Mouse (Mus musculus) stomach, embryonic 16.5 days (tissue): ENCODE results near the gene Ckap2l. TPM values are rescaled to one million over a fixed set of nuclear protein-coding genes. Genes with fewer than 3 reads are reported as not detected.

Experiments used
- ATAC-seq: fragments of 200-750 bp; cut with Nextera tagmentation; 2 replicates; pipeline ENCODE4 v1.8.0; 2017; ENCODE audit warnings: moderate number of reproducible peaks, moderate TSS enrichment; ENCODE audit not compliant: insufficient read depth, low FRiP score
- H3K27ac ChIP-seq: fragments of 300-500 bp; sonication (generic); 2 replicates; pipeline ENCODE4 v1.5.1; 2014; ENCODE audit warnings: low read length
- H3K27me3 ChIP-seq: fragments of 300-500 bp; sonication (generic); 2 replicates; pipeline ENCODE4 v1.6.1; 2014; ENCODE audit warnings: low read length, control low read depth, mixed read lengths; ENCODE audit not compliant: control insufficient read depth, insufficient read depth
- H3K36me3 ChIP-seq: fragments of 300-500 bp; sonication (generic); 2 replicates; pipeline ENCODE4 v1.6.1; 2014; ENCODE audit warnings: low read length; ENCODE audit not compliant: control insufficient read depth, insufficient read depth
- H3K4me1 ChIP-seq: fragments of 300-500 bp; sonication (generic); 2 replicates; pipeline ENCODE4 v1.6.1; 2014; ENCODE audit warnings: low read length, control low read depth, mixed read lengths; ENCODE audit not compliant: control insufficient read depth, insufficient read depth
- H3K4me2 ChIP-seq: fragments of 300-500 bp; sonication (generic); 2 replicates; pipeline ENCODE4 v1.6.1; 2014; ENCODE audit warnings: low read depth, low read length, mixed read lengths
- H3K4me3 ChIP-seq: fragments of 300-500 bp; sonication (generic); replicated peaks from 2 replicates; pipeline ENCODE4 v1.5.1; 2014; ENCODE audit warnings: mild to moderate bottlenecking, low read length
- H3K9ac ChIP-seq: fragments of 300-500 bp; sonication (generic); 2 replicates; pipeline ENCODE4 v1.6.1; 2014; ENCODE audit warnings: low read length
- H3K9me3 ChIP-seq: fragments of 300-500 bp; sonication (generic); replicated peaks from 2 replicates; pipeline ENCODE4 v1.6.1; 2016; ENCODE audit warnings: low read length, control low read depth; ENCODE audit not compliant: control insufficient read depth
- WGBS: fragments of 180-500 bp; shearing (Covaris S2); extraction: QIAGEN DNeasy Blood & Tissue Kit; methylation state at CpG from one replicate; pipeline ENCODE4 v1.1.7; 2014; 5-methylcytosine and 5-hydroxymethylcytosine counted together
- polyA plus RNA-seq: library from polyadenylated mRNA; unstranded; fragments of >200 nt; fragmentation: Nextera tagmentation; extraction: Ambion mirVana; gene quantifications from 2 replicates; pipeline ENCODE4 v1.2.1, GENCODE M21; 2015

Ckap2l gene
- polyA plus RNA-seq, 1 experiment from 2014 or later = 35.4 TPM

GRCm38 (mm10) chr2:129244446-129245120, 52.4 kb downstream of the Ckap2l start:
- H3K9ac ChIP-seq = no peak overlapping the region
- H3K4me1 ChIP-seq = no peaks in the 10 kb centered on the region
- H3K36me3 ChIP-seq = no peaks in the 10 kb centered on the region
- H3K9me3 ChIP-seq = no peaks in the 10 kb centered on the region
- no peaks in the 10 kb centered on the region for H3K27me3 ChIP-seq
- H3K27ac ChIP-seq = no peak overlapping the region
- no peak overlapping the region for H3K4me2 ChIP-seq
- 73% methylated on average over 20 of the region's 20 CpGs for WGBS
- no peak for ATAC-seq
- no peak overlapping the region for H3K4me3 ChIP-seq

DNA sequence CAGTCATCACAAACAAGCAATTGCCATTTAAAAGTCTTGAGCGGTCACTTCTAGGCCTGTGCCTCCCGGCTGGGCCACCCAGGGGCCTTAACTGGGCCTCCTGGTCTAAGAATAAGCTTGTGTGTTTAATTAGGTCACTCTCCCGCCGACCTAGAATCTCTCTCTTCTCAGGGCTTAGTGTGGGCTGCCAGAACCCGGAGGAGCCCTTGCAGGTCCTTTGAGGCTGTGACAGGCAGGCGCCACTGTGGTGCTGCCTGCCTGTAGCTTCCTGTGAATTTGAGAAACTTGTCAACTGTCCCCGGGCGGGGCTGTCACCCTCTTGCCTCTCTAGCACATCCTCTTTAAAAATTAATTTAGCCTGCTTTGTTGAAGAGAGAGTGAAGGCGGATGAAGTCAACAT, 53.2 kb downstream of the Ckap2l start:
- no peak for ATAC-seq
- no peaks in the 10 kb centered on the region for H3K9me3 ChIP-seq
- no peak overlapping the region for H3K9ac ChIP-seq
- H3K4me1 ChIP-seq = no peaks in the 10 kb centered on the region
- no peak overlapping the region for H3K27ac ChIP-seq
- H3K27me3 ChIP-seq = no peaks in the 10 kb centered on the region
- no peaks in the 10 kb centered on the region for H3K36me3 ChIP-seq
- no peak overlapping the region for H3K4me2 ChIP-seq
- H3K4me3 ChIP-seq = no peak overlapping the region
- 40% methylated on average over 9 of the region's 9 CpGs for WGBS

DNA sequence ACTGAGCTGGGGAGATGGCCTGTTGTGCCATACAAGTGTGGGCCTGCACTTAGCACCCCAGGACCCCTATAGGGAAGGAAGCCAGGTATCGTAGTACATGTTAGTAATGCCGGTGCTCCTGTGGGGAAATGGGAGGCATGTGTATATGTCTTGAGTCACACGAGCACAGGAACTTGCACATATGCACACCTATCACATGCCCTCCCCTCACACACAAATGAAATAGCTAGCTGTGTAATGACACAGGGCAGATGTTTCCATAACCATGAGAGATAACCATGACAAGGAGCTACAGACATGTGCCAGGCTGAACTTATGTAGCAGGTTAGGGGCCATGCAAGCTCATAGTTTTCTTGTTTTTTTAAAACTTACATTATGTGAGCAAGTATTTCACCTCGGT, 54.0 kb downstream of the Ckap2l start:
- no peak overlapping the region for H3K27ac ChIP-seq
- H3K4me1 ChIP-seq = no peaks in the 10 kb centered on the region
- 86% methylated on average over 4 of the region's 4 CpGs for WGBS
- no peak for ATAC-seq
- no peaks in the 10 kb centered on the region for H3K27me3 ChIP-seq
- H3K4me3 ChIP-seq = no peak overlapping the region
- H3K4me2 ChIP-seq = no peak overlapping the region
- H3K9me3 ChIP-seq = no peaks in the 10 kb centered on the region
- no peak overlapping the region for H3K9ac ChIP-seq
- H3K36me3 ChIP-seq = no peaks in the 10 kb centered on the region

DNA sequence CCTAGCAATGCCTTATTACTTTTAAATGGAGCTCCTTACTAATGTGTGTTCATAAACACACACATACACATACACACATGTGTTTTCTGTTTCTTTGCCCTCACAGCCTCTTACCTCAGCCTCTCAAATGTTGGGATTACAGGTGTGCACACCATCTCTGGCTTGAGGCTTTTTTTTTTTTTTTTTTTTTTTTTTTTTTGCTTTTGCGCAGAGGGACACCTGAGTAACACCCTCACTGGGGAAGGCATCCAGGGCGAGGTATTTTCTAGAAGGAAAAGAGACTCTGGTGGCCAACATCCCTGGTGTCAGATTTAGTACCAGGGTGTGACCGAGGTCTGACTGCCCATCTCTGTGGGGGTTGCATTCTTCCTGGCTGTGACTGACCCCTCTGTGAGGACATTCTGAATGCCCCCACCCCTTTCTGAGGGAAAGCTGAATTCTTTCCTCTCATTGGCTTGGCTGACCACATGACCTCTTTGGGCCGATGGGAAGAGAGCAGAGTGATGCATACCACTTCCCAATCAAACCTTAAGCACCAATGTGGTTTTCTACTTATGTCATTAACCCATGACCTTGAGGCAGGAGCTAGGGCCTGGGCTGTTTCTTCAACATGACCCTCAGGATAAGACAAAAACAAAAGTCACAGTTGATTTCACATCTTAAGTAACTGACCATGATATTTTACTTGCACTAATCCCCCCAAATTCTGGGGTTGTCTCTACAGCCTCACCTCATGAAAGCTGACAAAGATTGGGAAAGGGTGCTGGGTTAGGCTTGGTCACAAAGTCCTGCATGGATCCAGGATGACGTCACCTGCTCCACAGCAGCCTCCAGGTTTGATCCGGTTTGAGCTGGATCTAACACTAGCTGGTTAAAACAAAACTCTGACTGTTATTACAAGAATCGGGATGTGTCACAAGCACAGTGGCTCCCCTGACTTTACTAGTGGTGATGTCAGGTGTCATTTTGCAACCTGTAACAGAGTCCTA, 54.9 kb downstream of the Ckap2l start:
- no peaks in the 10 kb centered on the region for H3K36me3 ChIP-seq
- H3K4me1 ChIP-seq = no peaks in the 10 kb centered on the region
- H3K27ac ChIP-seq = no peak overlapping the region
- no peaks in the 10 kb centered on the region for H3K9me3 ChIP-seq
- no peak overlapping the region for H3K4me2 ChIP-seq
- H3K4me3 ChIP-seq = no peak overlapping the region
- H3K9ac ChIP-seq = no peak overlapping the region
- no peak for ATAC-seq
- H3K27me3 ChIP-seq = no peaks in the 10 kb centered on the region
- WGBS = 58% methylated on average over 7 of the region's 7 CpGs

DNA sequence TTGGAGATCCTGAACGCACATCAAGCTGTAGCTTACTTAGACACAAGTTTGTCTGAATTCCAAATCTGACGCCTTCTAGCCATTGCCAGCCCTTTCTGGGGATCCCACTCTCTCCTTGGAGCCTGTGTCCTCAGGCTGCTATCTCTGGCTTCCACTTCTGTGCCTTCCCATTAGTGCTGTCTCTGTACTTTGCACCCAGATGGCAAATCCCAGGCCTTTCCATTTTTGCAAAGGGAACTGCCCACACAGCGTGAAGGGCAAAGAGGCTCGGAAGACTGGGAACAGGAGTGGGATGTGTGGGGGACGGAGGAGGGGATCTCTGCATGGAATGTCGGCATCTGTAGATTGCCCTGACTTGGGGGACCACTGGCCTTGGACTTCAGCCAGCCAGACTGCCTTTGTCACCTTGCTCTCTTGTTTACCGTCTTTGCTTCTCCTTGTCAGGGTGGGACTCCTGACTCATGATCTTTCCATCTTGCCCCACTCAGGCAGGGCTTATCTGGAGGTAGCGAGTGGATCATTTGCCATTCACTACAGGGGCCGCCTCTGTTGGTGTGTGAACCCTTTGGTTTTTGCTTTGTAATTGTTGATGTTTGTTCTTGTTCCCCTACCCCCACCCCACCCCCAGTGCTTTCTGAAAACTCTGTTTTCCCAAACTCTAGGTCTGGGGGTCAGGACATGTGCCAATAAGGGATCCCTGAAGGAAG, 56.1 kb downstream of the Ckap2l start:
- Histone ChIP-seq H3K4me3 (no peak overlapping the region), H3K9ac (no peak overlapping the region), H3K4me1 (no peaks in the 10 kb centered on the region), H3K36me3 (no peaks in the 10 kb centered on the region), H3K27me3 (no peaks in the 10 kb centered on the region), H3K9me3 (no peaks in the 10 kb centered on the region), H3K4me2 (no peak overlapping the region), H3K27ac (no peak overlapping the region)
- no peak; the same call in 1 of the 2 replicates for ATAC-seq
- 59% methylated on average over 9 of the region's 9 CpGs for WGBS

DNA sequence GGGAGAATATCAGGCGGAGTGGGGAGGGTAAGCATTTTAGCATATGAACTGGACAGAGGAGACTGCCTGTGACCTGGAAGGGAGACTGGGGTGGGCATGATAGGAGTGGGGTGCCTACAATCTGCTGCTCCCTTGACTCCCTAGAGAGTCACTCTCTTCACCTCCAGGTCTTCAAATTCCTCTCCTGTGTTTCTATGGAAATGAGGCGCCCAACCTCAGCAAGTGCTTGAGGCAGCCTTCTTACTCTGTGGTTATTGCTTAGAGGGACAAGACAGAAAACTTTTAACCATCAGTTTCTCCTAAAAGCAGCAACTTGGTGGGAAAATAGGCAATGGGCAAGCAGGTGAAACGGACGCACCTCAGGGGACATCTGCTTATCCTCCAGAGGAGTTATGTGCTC, 60.5 kb downstream of the Ckap2l start:
- H3K27ac ChIP-seq = no peak overlapping the region
- H3K27me3 ChIP-seq = no peaks in the 10 kb centered on the region
- no peaks in the 10 kb centered on the region for H3K4me1 ChIP-seq
- H3K9ac ChIP-seq = no peak overlapping the region
- no peak overlapping the region for H3K4me2 ChIP-seq
- no peaks in the 10 kb centered on the region for H3K36me3 ChIP-seq
- H3K9me3 ChIP-seq = no peaks in the 10 kb centered on the region
- no peak for ATAC-seq
- H3K4me3 ChIP-seq = no peak overlapping the region
- WGBS = 82% methylated on average over 4 of the region's 4 CpGs

- Histone ChIP-seq H3K4me1 (no peaks in the 10 kb centered on the region), H3K27ac (no peak overlapping the region), H3K9me3 (no peaks in the 10 kb centered on the region), H3K9ac (no peak overlapping the region), H3K36me3 (no peaks in the 10 kb centered on the region), H3K4me2 (no peak overlapping the region), H3K4me3 (no peak overlapping the region), H3K27me3 (no peaks in the 10 kb centered on the region)
- no peak for ATAC-seq
- 51% methylated on average over 2 of the region's 2 CpGs for WGBS
These were observed 62.3 kb downstream of the Ckap2l start for GRCm38 (mm10) chr2:129234731-129235130.

- no peak overlapping the region for H3K4me2 ChIP-seq
- WGBS = 44% methylated on average over 9 of the region's 9 CpGs
- no peaks in the 10 kb centered on the region for H3K27me3 ChIP-seq
- no peak overlapping the region for H3K27ac ChIP-seq
- H3K4me1 ChIP-seq = no peaks in the 10 kb centered on the region
- no peak overlapping the region for H3K9ac ChIP-seq
- no peaks in the 10 kb centered on the region for H3K36me3 ChIP-seq
- H3K9me3 ChIP-seq = no peaks in the 10 kb centered on the region
- no peak overlapping the region for H3K4me3 ChIP-seq
- ATAC-seq = no peak
These were observed 63.1 kb downstream of the Ckap2l start for GRCm38 (mm10) chr2:129233803-129234477.
